Mouse (Mus musculus) right cerebral cortex, postnatal 36 days (tissue): Measurements from ENCODE around the gene Lmx1b.
A peak's percentile ranks its signal among the peaks of the same experiment; 100 is the strongest.

ENCODE experiments used
- DNase-seq, 2 experiments: peaks; one replicate each; pipeline ENCODE4 v3.0.0; 2022; ENCODE audit warnings: low spot score in 2 of 2, mixed read lengths in 1 of 2

Lmx1b gene

DNA sequence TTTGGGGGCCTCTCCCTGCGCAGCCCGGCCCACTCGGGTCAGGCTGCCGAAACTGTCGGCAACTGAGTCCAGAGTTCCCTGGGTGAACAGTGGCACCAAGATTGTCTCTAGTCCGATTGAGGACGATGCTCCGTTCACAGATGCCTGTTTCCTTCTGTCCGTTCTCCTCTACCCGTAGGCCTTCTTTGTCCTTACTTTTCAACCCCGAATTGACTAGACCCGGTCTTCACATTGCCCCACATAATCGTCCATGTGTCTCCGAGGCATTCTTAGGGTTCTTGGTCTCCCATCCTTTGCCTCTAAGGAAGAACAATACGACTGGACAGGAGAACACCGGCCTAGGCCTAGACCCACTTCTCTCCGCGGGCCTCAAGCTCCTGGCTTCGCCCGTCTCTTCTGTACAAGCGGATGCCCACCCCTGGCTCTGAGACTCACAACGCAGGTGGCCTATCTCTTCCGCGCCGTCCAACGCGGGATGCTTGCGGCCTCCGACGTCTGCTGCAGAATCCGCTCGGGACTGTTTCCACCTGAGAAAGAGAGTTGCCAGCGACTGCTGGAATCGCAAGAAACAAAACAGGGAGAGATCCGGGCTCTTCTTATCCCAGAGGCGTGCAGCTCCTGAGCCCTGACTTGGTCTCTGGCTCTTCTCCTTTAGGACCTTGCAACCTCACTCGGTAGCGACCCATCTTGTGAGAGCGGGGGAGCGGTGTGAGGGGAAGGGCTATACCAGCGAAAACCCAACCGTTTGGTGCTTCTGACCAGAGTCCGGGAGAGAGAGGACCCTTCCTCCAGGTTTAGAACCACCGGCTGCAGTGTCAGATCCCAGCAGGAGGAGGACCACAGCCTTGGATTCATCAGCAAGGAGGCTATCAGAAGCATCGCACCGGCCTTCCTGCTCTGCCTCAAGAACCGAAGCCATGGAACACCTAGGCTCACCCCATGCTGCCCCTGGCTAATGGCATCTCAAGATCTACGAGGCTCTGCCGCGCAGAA, 3.7 kb upstream of the Lmx1b start:
- no peak for DNase-seq

DNA sequence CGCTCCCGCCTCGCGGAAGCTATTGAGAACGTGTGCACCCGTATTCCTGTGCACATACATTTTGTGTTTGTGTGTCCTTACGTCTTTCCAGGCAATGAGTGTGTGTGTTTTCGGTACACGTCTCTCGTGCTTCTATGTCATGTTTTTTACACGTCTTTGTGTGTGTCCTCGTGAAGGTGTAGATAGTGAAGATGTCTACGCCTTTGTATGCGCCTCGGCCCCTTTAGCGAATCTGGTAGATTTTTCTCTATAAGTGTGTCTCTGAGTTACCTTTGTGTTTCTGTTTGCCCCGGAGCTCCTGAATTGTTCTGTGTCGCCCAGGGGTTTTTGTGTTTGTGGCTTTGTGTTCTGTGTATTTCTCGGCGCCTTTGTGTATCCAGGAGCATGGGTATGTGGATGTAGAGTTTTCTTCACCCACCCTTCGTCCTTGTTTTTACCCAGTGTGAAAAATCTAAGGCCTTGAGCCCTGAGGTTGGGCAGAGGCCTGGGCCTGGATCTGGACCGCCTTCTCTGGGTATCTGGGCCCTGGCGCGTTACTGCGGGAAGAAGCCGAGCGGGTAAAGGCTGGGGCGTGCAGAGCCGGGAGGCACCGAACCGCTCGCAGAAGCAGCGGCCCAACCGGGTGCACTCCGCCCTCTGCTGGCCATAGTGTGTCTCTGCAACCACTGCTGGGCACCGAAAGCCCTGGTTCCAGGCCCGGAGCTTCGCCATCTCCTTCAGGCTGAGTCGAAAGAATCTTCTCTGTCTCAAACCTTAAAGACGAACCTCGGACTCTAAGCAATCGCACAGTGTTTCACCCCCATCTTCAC, 2.5 kb upstream of the Lmx1b start:
- DNase-seq: peak; percentile 23 to 32

DNA sequence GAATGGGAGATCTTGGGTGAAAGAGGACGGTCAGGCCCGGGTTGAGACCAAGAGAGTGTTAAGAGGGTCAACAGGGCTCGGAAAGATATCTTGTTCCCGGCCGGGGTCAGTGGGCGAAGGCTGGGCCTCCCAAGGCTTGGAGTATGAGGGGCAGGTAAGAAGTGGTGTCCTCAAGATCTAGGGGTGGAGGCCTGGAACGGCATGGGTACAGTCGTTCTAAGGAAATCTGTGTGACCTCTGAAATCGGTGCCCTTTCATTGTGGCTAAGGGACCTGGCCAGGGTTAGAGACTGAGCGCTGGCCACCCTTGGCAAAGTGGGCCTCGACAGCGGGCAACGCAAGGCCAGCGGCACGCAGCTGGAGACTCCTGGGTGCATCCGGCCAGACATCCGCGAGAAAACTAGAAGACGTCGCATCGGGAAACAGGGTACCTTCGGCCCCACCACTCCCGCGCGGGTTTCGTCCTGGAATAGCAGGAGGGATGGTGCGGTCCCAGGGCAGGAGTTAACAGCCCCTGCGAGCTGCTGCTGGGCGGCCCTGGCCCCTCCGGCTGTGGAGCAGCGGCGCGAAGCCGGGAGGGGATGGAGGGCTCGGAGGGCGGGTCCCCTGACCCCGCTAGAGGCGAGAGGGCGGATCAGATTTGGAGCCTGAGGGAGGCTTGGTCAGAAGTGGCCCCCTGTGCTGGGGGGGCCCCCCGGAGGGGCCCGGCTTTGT, 1.7 kb upstream of the Lmx1b start:
- no peak for DNase-seq

DNA sequence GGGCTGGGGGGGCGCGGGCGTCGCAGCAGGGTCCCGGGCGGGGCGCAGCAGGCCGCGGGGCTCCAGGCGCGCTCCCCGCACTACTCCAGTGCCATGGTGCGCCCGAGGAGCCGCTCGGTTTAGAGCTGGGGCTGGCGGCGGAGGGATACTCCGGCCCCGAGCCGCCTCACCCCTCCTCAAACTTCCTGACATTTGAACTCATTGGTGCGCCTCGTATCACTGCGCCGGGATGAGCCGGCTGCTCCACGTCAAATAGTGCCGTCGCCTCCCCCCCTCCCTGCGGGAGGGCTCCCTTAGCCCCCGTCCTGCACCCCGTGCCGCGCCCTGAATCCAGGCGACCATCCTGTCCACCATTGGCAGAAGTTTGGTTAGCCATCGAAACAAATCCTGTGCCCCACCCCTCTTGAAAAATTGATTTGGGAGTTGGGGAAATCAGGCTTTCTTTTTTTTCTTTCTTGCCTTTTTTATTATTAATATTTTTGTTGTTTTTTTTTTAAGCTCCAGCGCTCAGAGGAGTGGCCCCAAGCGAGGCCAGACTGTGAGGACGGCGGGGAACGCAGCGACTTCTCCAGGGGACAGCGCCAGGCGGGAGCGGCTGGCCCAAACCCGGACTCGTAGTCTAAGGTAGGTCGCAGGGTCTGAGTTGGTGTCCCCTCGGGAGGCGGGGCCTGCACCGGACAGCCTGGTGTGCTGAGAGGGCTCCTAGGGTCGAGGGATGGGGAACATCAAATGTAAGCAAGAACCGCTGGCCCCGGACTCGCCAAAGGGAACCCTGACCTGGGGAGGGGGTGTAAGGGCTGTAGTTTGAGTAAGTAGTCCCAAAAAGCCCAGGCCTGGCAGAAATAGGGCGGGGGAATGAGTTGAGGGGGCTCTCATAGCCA, 907 bp upstream of the Lmx1b start:
- no peak for DNase-seq

DNA sequence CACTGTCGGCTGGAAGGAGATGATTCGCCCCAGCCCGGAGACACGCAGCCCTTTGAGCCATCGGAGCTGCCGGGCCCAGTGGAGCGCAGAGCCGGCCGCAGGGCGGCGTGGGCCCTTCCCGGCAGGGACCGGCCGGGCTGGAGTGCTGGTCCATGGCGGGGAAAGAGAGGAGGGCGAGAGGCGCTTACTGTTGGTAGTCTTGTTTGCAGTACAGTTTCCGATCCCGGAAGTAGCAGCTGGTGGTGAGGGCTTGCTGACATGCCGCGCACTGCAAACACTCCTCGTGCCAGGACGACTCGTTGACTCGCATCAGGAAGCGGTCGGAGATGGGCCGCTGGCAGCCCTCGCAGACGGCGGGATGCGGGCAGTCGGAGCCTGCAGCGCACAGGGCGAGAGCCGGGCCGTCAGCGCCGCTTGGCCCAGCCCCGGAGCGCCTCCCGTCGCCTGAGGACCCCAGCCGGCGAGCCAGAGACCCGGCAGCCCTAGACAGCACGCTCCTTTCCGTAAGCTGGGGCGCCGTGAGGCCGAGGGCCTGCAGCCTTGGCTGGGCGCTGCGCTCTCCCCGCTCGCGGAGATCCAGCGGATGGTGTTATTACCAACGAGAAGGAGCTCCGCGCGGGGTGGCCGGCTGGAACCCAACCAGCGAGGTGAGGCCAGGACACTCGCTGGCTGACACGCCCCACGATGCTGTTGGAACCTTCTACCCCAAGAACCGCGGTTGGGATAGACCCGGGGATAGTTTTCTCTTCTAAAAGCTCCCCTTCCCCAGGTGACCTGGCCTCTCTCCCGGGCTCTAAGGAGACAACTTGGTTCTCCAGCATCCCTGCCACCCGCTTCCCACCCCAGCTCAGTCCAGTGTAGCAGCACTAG, 775 bp downstream of the Lmx1b start:
- no peak for DNase-seq

DNA sequence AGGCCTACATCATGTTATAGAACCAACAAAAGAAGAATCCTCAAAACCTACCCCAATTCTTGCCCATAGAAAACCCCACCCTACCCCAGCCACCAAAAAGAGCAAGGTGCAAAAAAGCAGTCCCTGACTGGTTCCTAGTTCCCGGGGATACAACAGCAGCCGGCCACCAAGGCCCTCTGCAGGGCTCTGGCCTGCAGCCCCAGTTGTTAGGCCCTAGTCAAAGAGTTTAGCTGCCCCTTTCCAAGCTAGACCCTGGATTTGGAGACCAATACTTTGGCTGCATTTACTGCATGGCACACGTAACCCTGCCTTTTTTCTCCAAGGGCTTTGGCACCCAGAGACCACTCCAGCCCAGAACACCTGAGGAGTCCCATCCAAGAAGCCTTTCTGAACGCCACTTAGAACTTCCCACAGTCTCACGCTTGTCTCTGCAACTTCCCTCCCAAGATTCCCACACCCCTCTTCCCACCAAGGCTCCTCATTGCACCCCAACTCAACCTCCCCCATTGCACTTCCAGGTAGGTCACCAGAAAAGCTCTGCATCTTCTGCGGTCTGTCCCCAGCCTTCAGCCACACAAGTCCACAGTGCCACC, 2.1 kb downstream of the Lmx1b start:
- DNase-seq: no peak

DNA sequence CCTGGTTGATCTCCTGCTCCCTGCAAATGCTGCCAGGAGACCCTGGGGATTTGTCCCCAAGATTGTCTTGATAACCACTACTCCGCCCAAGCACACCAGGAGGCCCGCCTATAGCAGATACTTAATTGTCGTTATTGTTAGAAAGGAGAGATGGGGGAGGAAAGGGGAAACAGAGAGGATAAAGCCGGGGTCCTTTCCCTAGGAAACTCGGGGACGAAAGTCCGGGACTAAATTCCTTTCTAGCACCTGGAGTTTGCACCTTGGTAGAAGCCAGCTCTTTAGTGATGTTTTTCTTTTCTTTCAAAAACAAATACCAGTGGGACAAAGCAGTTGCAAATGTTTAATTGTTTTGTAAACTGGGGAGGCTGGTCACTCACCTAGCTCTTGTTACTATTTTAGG, 3.0 kb downstream of the Lmx1b start:
- no peak for DNase-seq

DNA sequence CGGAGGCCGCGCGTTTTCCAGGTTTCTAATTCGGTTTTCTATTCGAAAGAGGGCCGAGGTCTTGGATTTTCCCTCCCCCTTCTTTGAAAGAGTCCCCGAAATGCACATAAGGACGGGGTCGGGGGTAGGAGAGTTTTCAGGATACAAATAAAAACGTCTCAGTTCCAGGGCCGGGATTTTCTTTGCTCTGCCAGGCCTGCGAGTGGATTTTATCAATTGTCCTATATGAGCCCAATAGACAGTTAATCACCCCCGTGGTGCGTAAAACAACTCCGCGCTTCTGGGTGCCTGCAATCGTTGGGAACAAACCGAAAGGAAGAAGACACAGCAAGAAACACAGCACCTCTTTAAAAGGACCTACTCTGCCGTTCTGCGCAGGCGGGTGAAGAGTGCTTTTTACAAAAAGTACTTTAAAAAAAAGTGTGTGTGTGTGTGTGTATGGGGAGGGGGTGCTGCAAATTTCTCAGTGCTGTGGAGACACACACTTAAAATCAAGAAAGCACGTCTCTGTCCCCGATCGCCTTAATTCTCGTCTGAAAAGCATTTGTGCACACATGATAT, 3.6 kb downstream of the Lmx1b start:
- no peak for DNase-seq

DNA sequence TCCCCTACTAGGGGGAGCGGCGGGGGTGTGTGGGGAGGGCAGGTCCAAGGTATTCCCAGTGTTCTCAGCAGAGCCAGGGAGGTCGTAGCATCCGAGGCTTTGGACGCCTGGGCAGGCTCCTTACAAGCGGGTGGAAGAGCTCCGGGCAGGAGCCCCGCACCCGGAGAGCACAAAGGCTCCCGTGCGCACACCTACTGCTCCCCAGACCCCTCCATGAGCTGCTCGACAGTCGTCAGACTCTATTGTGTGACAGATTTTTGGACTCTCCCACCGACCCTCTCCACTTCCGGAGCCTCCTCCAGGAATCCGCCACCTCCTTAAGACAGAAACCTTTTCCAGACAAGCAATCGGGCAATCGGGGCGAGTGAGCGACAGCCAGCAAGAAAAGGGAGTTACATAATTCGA, 4.2 kb downstream of the Lmx1b start:
- no peak for DNase-seq

DNA sequence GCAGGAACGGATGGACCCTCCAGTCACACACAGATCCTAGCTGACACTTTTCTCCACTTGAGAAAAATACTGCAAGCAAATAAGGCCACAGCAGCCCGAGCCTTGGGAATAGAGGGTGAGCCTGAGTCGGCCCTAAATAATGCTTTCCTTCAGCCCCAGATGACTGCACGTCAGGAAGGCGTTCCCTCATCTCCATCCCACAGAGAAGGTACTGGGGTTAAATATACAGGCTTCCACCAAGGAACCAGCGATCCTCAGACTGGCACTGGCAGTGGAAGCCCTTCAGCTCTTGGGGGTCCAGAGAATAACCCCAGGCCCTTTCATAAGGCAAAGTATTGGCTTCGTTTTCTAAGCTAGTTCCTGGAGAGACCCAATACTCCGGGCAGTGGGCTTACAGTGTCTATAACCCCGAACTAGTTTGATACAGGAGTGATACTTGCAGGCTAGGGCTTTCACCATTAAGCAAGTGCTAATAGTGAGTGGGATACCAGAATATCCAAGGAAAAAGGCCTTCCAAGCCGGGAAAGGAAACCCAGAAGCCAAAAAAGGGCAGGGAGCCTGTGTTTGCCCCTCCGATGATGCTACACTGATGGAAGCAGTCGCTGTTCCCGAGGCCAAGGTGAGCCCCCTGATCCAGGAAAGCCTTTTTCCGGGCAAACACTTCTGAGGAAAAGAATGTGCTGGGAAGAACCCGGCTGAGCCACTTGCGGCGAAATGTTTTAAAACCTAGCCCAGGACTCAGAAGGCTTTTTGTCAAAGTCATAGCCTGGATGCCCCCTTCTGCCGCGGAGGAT, 4.8 kb downstream of the Lmx1b start:
- no peak for DNase-seq

DNA sequence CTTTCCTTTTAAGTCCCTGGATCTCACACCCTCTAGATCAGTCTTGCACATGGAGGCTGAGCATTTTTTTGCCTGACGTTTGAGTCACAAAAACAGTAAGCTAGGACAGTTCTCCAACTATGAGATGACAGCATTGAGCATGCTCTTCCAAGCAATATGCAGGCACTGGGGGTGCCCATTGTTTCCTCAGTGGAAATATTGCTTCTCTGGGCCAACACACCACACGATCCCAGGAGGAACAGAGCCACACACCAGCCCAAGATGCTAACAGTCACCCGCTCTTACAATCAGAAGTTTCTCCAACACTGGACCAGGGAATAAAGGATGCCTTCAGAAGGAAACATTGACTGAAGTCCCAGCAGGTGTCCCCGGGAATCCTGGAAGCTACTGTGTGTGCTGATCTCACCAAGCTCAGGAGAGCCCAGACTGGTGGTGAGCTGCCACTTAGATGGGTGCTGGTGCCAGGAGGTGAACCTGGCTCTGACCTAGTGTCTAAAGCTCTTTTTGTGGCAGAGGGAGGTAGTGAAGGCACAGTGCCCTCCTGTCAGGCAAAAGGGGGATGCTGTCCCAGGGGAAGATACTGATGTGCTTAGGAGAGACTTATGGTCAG, 5.7 kb downstream of the Lmx1b start:
- DNase-seq: no peak

DNA sequence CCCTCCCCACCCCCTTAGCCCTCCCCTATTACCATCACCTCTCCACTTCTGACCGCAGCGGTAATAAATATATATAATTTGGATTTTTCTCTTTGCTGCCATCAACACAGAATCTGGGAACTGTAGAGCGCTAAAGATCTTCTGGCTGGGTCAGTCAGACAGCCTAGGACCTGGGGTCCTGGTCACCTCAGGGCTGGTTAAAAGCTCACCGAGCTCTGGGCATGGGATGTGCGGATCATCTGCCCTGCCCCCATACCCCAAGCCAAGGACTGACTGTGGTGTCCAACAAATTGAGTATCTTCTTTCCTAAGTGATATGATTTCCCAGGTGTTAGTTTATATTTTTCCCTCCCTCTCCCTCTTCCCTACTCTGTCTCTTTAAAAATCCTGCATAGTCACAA, 6.4 kb downstream of the Lmx1b start:
- DNase-seq: no peak

DNA sequence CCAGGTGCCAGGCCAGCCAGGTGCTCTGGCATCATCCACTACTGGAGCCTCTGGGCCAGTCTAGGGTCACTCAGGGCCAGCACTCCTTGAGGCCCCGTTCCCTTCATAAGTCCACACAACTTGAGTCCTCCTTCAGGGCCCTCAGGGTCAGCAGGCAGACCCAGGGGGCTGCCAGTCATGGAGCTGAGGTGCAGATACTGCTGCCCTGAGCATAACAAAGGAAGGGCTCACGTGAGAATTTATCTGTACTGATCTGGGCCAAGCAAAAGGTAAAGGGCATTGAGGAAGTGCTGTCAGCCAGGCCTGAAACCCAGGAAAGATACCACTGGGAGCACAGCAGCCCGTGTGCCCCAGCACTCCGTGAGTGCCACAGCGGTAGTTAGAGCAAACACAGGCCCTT, 7.1 kb downstream of the Lmx1b start:
- DNase-seq: no peak

DNA sequence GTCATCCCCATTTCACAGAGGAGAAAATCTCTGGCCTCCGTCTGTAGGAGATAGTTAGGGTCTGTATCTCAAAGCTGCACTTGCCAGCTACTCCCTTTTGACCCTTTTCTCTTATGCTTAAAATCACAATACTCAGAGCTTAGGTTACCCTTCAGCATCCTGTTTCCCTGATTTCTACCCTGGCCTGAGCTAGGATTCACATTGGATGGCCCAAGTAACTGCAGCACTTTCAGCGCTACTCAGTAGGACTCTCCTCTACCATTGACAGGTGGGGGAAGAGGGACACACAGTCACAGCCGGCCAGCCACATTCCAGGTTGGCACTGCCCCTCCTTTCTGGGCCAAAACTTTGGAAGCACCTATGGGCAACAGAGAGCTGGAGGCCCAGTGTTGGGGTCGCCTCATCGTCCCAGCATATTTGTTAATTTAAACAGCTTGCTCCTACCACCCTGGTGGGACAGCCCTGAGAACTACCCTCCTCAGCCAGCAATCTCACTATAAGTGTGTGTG, 7.7 kb downstream of the Lmx1b start:
- DNase-seq: no peak

DNA sequence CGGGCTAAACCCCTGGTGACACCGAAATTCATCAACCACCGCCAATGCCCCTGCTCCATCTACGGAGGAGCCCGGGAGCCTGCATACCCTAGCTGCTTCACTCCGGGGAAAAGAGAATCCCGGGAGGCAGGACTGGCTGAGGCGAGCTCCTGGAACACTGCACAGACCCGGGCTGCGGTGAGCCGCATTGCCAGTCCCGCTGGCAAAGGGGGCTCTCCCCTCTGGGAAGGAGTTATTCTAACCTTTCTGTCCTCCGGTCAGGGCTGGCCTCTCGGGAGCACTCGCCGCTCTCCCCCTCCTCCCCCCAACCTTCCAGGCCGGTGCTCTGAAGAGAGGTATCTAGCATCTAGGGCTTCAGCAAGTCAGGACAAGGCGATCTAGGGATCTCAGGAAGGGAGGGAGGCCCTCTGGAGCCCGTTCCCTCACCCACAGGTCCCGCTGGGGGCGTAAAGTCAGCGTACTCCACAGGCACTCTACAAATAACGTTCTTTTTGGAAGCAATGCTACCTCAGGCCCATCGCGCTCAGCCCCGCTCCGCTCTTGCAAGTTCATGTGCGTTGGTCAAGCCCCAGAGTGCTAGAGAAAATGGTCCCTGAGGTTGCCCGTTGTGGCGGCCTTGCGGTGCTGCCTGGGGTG, 8.5 kb downstream of the Lmx1b start:
- DNase-seq: no peak

DNA sequence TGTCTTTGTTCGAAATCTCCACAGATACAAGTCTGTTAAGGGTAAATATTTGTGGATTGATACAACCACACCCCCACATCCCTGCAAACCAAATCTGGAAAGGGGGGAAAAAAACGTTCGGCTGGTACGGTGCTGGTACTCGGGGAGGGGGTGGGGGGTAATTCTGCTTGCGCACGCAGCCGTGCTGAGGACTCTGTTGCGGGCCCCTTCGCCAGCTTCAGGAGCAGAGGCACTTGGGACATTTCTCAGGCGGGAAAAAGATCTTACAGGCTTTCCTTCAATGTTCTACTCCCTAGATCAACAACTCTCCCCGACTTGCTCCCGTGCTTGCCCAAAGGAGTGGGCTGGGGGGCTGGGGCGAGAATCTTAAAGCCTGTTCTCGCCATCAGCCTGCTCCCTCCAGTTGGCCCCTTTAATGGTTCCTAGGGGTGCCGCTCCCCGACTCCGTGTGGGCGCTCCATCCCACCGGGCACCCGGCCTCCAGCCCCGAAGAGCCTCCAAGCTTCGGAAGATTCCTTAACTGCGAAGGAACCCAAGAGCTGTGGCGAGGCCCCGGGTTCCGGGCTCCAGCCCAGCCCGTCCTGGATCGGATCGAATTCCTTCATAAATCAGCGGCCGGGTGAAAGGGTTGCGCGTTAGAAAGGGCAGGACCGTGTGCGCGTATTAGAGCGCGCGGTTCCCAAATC, 9.1 kb downstream of the Lmx1b start:
- DNase-seq: no peak
